Mouse (Mus musculus) G1E-ER4 (cell line): Measurements from ENCODE around the gene Gad2. TPM values are rescaled to one million over a fixed set of nuclear protein-coding genes. Genes with fewer than 3 reads are reported as not detected.

ENCODE experiments used
- GATA1 ChIP-seq: IDR thresholded peaks from one replicate; pipeline ENCODE4 v1.8.0; 2012; ENCODE audit warnings: low read length, inconsistent platforms
- polyA plus RNA-seq: library from polyadenylated mRNA; stranded (reverse); fragments of >175 nt; gene quantifications from 2 replicates; pipeline ENCODE4 v1.2.3, GENCODE M21; 2012

The Gad2 gene
- polyA plus RNA-seq, 1 experiment = not detected

DNA sequence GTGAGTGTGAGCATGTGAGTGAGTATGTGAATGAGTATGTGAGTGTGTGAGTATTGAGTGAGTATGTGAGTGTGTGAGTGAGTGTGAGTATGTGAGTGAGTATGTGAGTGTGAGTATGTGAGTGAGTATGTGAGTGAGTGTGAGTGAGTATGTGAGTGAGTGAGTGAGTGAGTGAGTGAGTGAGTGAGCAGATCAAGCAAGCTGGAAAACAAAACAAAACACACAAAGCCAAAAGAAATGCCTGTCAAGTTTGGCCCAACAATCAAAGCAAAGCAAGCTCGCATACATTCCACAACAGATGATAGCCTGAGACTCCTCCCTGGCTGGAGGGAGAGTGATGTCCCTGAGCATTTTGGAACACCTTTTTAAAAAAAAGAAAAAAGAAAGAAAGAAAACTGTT lies 118.4 kb downstream of the Gad2 start:
- TF ChIP-seq GATA1 = no peak

DNA sequence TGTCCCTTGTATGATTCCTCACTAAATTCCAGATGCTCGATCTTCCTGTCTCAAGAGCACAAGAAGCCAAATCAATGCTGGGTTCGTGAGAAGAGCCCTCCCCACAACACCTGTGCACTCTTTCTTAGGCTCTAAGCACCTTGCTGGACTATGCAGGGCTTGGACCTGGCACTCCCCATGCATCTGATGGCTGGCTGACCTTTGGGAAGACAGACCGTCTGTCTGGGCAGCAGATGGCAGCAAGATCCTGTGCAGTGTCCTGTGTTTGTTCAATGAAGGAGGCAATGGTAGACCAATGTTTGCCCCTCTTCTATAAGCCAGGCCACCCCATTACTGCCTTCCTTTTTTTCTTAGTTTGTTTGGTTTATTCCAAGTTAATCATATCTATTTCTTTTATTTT lies 119.2 kb downstream of the Gad2 start:
- TF ChIP-seq GATA1 = no peak

Other genes with a start within 250 kb of the Gad2 start
- gene Apbb1ip, start 151.9 kb downstream of the Gad2 start, polyA plus RNA-seq = 97.4 and 100 TPM in 2 replicates